Mouse (Mus musculus): ENCODE measurements around the gene Olfr837. TPM values are rescaled to one million over a fixed set of nuclear protein-coding genes. Genes with fewer than 3 reads are reported as not detected.
"Not testable (repeated sequence)": the region's sequence is repeated elsewhere in the genome, so short reads cannot be mapped to it uniquely, and the experiment has no call there.

Olfr837 gene
- polyA plus RNA-seq (2015; fragmentation: Nextera tagmentation; extraction: Ambion mirVana): not detected in 2 replicates

DNA sequence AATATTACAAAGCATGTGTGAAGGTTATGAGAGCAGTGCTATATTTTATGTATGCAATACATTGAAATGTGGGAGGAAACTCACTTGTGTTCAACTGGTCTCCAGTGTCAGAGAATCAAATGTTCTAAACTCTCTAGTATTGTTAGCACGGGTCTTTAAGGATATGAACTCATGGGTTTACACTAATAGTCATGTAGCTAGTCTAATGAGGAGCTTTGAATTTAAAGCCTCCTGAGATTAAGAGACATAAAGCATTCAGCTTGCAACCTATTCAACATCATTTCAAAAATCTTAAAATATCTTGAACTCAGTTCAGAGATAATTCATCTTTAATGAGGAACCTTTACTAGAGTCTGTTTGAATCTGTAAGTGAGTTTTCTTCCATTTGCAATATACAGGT lies at the start of gene Olfr837:
Olfr837 (plus strand) TSS at position 301 of the 400 bp plus-strand sequence.
- Histone ChIP-seq H3K27me3 (replicated peaks) (no peaks in the 10 kb centered on the region), H3K9ac (no peak within 1 kb of the TSS), H3K4me3 (replicated peaks) (no peak within 1 kb of the TSS), H3K36me3 (no peaks in the 10 kb centered on the region), H3K27ac (no peak within 1 kb of the TSS), H3K4me2 (no peak within 1 kb of the TSS), H3K9me3 (no peaks in the 10 kb centered on the region), H3K4me1 (no peaks in the 10 kb centered on the region)
- WGBS: 78% methylated on average over 1 of the region's 1 CpGs
- no peak for ATAC-seq (ENCODE audit: insufficient read depth, low FRiP score, low read depth)

DNA sequence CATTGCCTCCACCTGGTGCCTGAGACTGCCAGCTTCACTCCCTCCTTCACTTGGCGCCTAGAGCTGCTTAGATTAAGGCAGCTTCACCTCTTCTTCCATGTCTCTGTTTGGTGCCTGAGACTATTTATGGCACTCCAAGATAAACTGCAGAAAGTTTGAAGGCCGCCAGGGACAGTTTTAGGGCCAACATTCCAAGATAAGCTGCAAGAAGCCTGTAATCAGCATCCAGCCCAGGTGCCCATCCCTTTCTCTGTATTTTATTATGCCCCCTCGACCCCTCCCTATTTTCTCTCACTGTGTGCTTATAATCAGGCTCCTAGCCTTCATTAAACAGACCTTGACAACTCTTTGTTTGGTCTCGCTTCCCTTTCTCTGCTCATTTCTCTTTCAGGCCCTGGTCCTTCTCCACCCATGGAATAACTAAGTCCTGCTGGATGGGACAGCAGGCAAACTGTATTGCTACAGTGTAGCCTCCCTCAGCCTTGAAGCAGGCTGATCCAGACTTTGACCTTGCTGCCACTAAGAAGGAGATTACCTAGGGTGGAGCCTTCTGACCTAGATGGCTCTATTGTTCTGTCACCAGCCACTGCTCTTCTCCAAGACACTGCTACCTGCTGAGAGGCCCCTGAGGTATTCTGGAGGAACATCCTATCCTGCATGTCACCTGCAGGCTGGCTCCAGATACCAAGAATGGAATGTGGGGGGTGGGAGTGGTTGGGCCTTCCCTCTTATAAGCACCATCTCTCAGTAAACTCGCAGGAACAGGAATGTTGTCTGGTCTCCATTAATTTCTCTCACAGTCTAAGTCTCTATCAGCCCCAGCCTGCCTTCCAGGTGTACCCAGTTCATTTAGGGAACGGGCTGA lies 43.0 kb upstream of the Olfr837 start:
- not testable (repeated sequence) for H3K9ac ChIP-seq
- 50% methylated on average over 6 of the region's 6 CpGs for WGBS

DNA sequence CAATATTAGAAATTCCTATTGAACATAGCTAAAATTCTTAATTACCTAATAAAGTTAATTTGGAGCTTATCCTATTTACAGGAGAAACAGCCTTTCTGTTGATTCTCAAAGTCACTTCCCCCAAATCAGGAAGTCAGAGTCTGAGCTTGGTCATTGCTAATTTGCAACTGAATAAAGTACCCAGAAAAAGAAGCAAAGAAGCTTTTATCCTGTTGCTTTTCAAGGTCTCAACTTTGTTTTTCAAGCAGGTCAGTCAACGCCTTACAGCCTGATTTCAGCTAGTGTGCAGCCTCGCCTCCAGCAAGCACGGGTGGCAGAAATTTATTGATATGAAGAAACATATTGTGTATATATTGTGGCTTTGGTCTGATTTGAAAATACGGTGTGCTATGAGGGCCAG lies 38.8 kb upstream of the Olfr837 start:
- WGBS: 86% methylated on average over 4 of the region's 4 CpGs

More for the DNA sequence above, 43.0 kb upstream of the Olfr837 start:
- H3K9me3 ChIP-seq; ATAC-seq (ENCODE audit: insufficient read depth, low FRiP score, low read depth); H3K4me1 ChIP-seq; H3K27ac ChIP-seq; H3K36me3 ChIP-seq; H3K4me2 ChIP-seq; H3K4me3 ChIP-seq (replicated peaks); H3K27me3 ChIP-seq (replicated peaks): not testable (repeated sequence)

DNA sequence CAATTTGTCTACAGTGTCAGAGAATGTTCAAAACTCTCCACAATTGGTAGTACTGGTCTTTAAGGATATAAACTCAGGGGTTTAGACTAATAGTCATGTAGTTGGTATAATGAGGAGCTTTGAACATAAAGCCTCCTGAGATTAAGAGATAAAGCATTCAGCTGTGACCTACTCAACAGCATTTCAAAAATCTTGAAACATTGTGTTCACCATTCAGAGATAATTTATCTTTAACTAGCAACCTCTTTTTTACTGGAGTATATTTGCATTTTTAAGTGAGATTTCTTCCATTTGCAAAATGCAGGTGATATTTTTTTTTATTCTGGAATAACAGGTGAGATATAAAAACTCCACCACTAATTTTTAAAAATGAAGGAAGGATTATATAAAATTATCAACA lies 16.0 kb upstream of the Olfr837 start, which contains the start of gene Olfr836:
Olfr836 (plus strand) TSS at position 301 of the 400 bp plus-strand sequence.
- no peaks in the 10 kb centered on the region for H3K36me3 ChIP-seq
- no peak within 1 kb of the TSS for H3K9ac ChIP-seq
- no peak within 1 kb of the TSS for H3K27ac ChIP-seq
- no peak within 1 kb of the TSS for H3K4me3 ChIP-seq (replicated peaks)
- no peak for ATAC-seq (ENCODE audit: insufficient read depth, low FRiP score, low read depth)
- H3K4me1 ChIP-seq: no peaks in the 10 kb centered on the region
- H3K27me3 ChIP-seq (replicated peaks): no peaks in the 10 kb centered on the region
- no peaks in the 10 kb centered on the region for H3K9me3 ChIP-seq
- H3K4me2 ChIP-seq: no peak within 1 kb of the TSS

More for the DNA sequence above, 38.8 kb upstream of the Olfr837 start:
- H3K9me3 ChIP-seq: no peaks in the 10 kb centered on the region
- H3K4me3 ChIP-seq (replicated peaks): no peak overlapping the region
- H3K9ac ChIP-seq: no peak overlapping the region
- H3K27me3 ChIP-seq (replicated peaks): no peaks in the 10 kb centered on the region
- no peak for ATAC-seq (ENCODE audit: insufficient read depth, low FRiP score, low read depth)
- no peak overlapping the region for H3K4me2 ChIP-seq
- H3K27ac ChIP-seq: no peak overlapping the region
- H3K36me3 ChIP-seq: no peaks in the 10 kb centered on the region
- no peaks in the 10 kb centered on the region for H3K4me1 ChIP-seq

DNA sequence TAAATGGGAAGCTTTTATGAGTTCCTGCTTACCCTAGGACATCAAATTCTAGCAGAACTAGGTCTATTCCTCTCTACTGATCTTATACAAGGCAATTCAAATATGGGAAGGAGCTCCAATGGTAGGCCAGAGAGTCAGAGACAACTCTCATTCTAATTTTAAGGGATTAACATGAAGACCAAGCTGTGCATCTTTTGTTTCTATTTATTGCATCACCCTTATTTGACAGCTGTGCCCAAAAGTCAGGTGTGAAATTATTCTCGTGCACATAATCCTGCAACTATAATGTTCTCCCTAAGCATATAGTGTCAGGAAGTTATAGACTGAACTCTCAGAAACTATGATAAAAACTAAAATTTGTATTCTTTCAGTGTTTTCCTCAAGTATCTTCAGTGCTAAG lies 41.1 kb downstream of the Olfr837 start, which contains the start of gene Olfr839-ps1:
Olfr839-ps1 (minus strand) TSS at position 101 of the 400 bp plus-strand sequence.
- Histone ChIP-seq H3K4me1 (no peaks in the 10 kb centered on the region), H3K27ac (no peak within 1 kb of the TSS), H3K9ac (no peak within 1 kb of the TSS), H3K9me3 (no peaks in the 10 kb centered on the region), H3K4me2 (no peak within 1 kb of the TSS), H3K36me3 (no peaks in the 10 kb centered on the region), H3K27me3 (replicated peaks) (no peaks in the 10 kb centered on the region), H3K4me3 (replicated peaks) (no peak within 1 kb of the TSS)
- WGBS: 61% methylated on average over 1 of the region's 1 CpGs
- no peak for ATAC-seq (ENCODE audit: insufficient read depth, low FRiP score, low read depth)

Other genes starting within 250 kb of the Olfr837 start
- gene Olfr832, start 199.2 kb upstream of the Olfr837 start, polyA plus RNA-seq (2015; fragmentation: Nextera tagmentation; extraction: Ambion mirVana): not detected in 2 replicates
- not detected in 2 replicates for gene Olfr834, start 148.3 kb upstream of the Olfr837 start, polyA plus RNA-seq (2015; fragmentation: Nextera tagmentation; extraction: Ambion mirVana)
- not detected in 2 replicates for gene Olfr835, start 103.6 kb upstream of the Olfr837 start, polyA plus RNA-seq (2015; fragmentation: Nextera tagmentation; extraction: Ambion mirVana)
- not detected in 2 replicates for gene Olfr836, start 15.9 kb upstream of the Olfr837 start, polyA plus RNA-seq (2015; fragmentation: Nextera tagmentation; extraction: Ambion mirVana)
- not detected in 2 replicates for gene Olfr839-ps1, start 41.0 kb downstream of the Olfr837 start, polyA plus RNA-seq (2015; fragmentation: Nextera tagmentation; extraction: Ambion mirVana)
- gene Olfr843, start 115.7 kb downstream of the Olfr837 start, polyA plus RNA-seq (2015; fragmentation: Nextera tagmentation; extraction: Ambion mirVana): not detected in 2 replicates
- gene Olfr844, start 180.0 kb downstream of the Olfr837 start, polyA plus RNA-seq (2015; fragmentation: Nextera tagmentation; extraction: Ambion mirVana): not detected in 2 replicates
- not detected in 2 replicates for gene Olfr845, start 200.1 kb downstream of the Olfr837 start, polyA plus RNA-seq (2015; fragmentation: Nextera tagmentation; extraction: Ambion mirVana)
- gene Olfr846, start 227.7 kb downstream of the Olfr837 start, polyA plus RNA-seq (2015; fragmentation: Nextera tagmentation; extraction: Ambion mirVana): not detected in 2 replicates
- gene Olfr847, start 242.4 kb downstream of the Olfr837 start, polyA plus RNA-seq (2015; fragmentation: Nextera tagmentation; extraction: Ambion mirVana): not detected in 2 replicates